14 mouse cellular contexts compared by ENCODE assay signal in genomic region chr17:35325124-35325523, GRCm38 (mm10). TPM values are rescaled to one million over a fixed set of nuclear protein-coding genes. Genes with fewer than 3 reads are reported as not detected.
DNase-seq lines count a peak whose midpoint lies in the region; ATAC-seq and TF ChIP-seq lines count a peak whose summit lies in the region.
"Not testable (repeated sequence)": the region's sequence is repeated elsewhere in the genome, so short reads cannot be mapped to it uniquely, and the experiment has no call there.
"Had no signal": no experiment of that assay in that cellular context is flagged by ENCODE, and none has a peak within 500 bp of the region (broad histone marks: within the 10 kb centered on the region; RNA-seq: fewer than 3 reads in every experiment).

No protein-coding gene starts in this region.

- ATAC-seq in hindbrain, postnatal 0 days; lung, postnatal 0 days: not testable (repeated sequence)

- H3K27me3 ChIP-seq in hindbrain, postnatal 0 days (ENCODE audit: insufficient read depth, low read length), result peaks cover 12% of the 10 kb centered on the region; the same call in 1 of the 2 replicates
- not testable (repeated sequence) for H3K27me3 ChIP-seq in lung, postnatal 0 days (replicated peaks; ENCODE audit: insufficient read depth, low read length); splenic B cell, adult 2 months (ENCODE audit: control insufficient read depth, insufficient read depth, low read length, poor library complexity, severe bottlenecking)

- TF ChIP-seq EP300 in lung, postnatal 0 days (IDR thresholded peaks at IDR 0.05), result not testable (repeated sequence)

- H3K9me3 ChIP-seq in hindbrain, postnatal 0 days (ENCODE audit: low read length); lung, postnatal 0 days (ENCODE audit: low read length): not testable (repeated sequence)

- 38% methylated on average over 1 of the region's 1 CpGs for WGBS in hindbrain, postnatal 0 days
- 45% methylated on average over 1 of the region's 1 CpGs for WGBS in lung, postnatal 0 days

- H3K27ac ChIP-seq in hindbrain, postnatal 0 days; left cerebral cortex, adult 2 months; lung, postnatal 0 days (ENCODE audit: low read length): not testable (repeated sequence)

- not testable (repeated sequence) for H3K9ac ChIP-seq in hindbrain, postnatal 0 days (replicated peaks; ENCODE audit: low read length); lung, postnatal 0 days (replicated peaks; ENCODE audit: low read depth)

- H3K36me3 ChIP-seq in hindbrain, postnatal 0 days (ENCODE audit: insufficient read depth, low read length); lung, postnatal 0 days (ENCODE audit: insufficient read depth, low read length); splenic B cell, adult 2 months (ENCODE audit: control insufficient read depth, insufficient read depth, low read length, poor library complexity, severe bottlenecking): not testable (repeated sequence)

- DNase-seq in ZHBTc4 (ENCODE audit: low read depth, low spot score), result peak; percentile 20
- peak; percentile 9 for DNase-seq in embryo, embryonic 11 days
- not testable (repeated sequence) for DNase-seq in hindbrain, postnatal 0 days (ENCODE audit: low spot score); left cerebral cortex, adult 2 months (ENCODE audit: extremely low spot score in 1 of 2, low spot score in 2 of 2); lung, postnatal 0 days (ENCODE audit: low spot score)
- DNase-seq in splenic B cell, adult 2 months (ENCODE audit: low read depth, low spot score), result peak; percentile 52
- peak; percentile 45 to 56 for DNase-seq in thymus, postnatal 36 days

- H3K4me2 ChIP-seq in hindbrain, postnatal 0 days (ENCODE audit: low read depth, low read length); lung, postnatal 0 days (replicated peaks; ENCODE audit: low read depth, low read length): not testable (repeated sequence)

- not testable (repeated sequence) for H3K4me1 ChIP-seq in hindbrain, postnatal 0 days (ENCODE audit: insufficient read depth, low read length); lung, postnatal 0 days (ENCODE audit: insufficient read depth, low read depth, low read length)

- intact Hi-C loops in left cerebral cortex, adult 2 months (cut with DNase I), result not testable (repeated sequence)

- peak; percentile 45 for TF ChIP-seq CTCF in hindbrain, postnatal 0 days (IDR thresholded peaks at IDR 0.05; ENCODE audit: low read depth)
- TF ChIP-seq CTCF in left cerebral cortex, adult 2 months (IDR thresholded peaks at IDR 0.05), result peak; percentile 13
- TF ChIP-seq CTCF in lung, postnatal 0 days (IDR thresholded peaks at IDR 0.05), result peak; percentile 64

- not testable (repeated sequence) for H3K4me3 ChIP-seq in hindbrain, postnatal 0 days (ENCODE audit: low read length); left cerebral cortex, adult 2 months; lung, postnatal 0 days (ENCODE audit: low read depth, low read length)

RNA-seq across cellular contexts. Expression of gene H2-Q1, which starts 4.9 kb away (rescaled TPM):
- 0.42 and 0.68 TPM in 2 replicates for total RNA-seq in hindbrain, postnatal 0 days (2014; rRNA removed)
- 1.4 and 1.5 TPM in 2 replicates for polyA plus RNA-seq in hindbrain, postnatal 0 days (2015; fragmentation: Nextera tagmentation; extraction: Ambion mirVana)
- total RNA-seq in left cerebral cortex, adult 2 months (2021), result under 1 TPM in 1 of 2 experiments, not detected in 1; 0.79 TPM
- polyA plus RNA-seq in lung, postnatal 0 days (2015; fragmentation: Nextera tagmentation; extraction: Ambion mirVana), result 0.11 and 0.19 TPM in 2 replicates
- total RNA-seq: megakaryocyte progenitor cell, adult 5-6 weeks had no signal
- polyA plus RNA-seq: embryonic facial prominence, embryonic 12.5 days; forebrain, embryonic 14.5 days; G1E; limb, embryonic 10.5 days; neural tube, embryonic 14.5 days had no signal

RNA-seq across cellular contexts. Expression of gene H2-Q2, which starts 16.9 kb away (rescaled TPM):
- total RNA-seq in hindbrain, postnatal 0 days (2014; rRNA removed), result 9.7 and 17.7 TPM in 2 replicates
- polyA plus RNA-seq in hindbrain, postnatal 0 days (2015; fragmentation: Nextera tagmentation; extraction: Ambion mirVana), result 7.8 and 12.7 TPM in 2 replicates
- total RNA-seq in left cerebral cortex, adult 2 months (2021), result 1 to 10 TPM in 1 of 2 experiments, under 1 TPM in 1; 0.54 to 1.1 TPM
- 10.3 and 10.4 TPM in 2 replicates for polyA plus RNA-seq in lung, postnatal 0 days (2015; fragmentation: Nextera tagmentation; extraction: Ambion mirVana)
- total RNA-seq: G1E; hematopoietic stem cell, adult 5-6 weeks; megakaryocyte progenitor cell, adult 5-6 weeks had no signal
- polyA plus RNA-seq: G1E had no signal

RNA-seq across cellular contexts. Expression of gene H2-Q4, which starts 54.3 kb away (rescaled TPM):
- total RNA-seq in hindbrain, postnatal 0 days (2014; rRNA removed), result 3.6 and 5.3 TPM in 2 replicates
- 1.2 and 1.9 TPM in 2 replicates for polyA plus RNA-seq in hindbrain, postnatal 0 days (2015; fragmentation: Nextera tagmentation; extraction: Ambion mirVana)
- 1 to 10 TPM; 2.2 to 3.1 TPM for total RNA-seq in left cerebral cortex, adult 2 months (2021)
- 8.1 and 8.9 TPM in 2 replicates for polyA plus RNA-seq in lung, postnatal 0 days (2015; fragmentation: Nextera tagmentation; extraction: Ambion mirVana)
- polyA plus RNA-seq: G1E had no signal

Comparison
In these comparisons a context has a peak if more than half of its experiments do, and no peak if none do; other contexts are left out.
1. CTCF ChIP-seq: peak in every context shown above with its lines; median percentile 64 in lung, postnatal 0 days; 45 in hindbrain, postnatal 0 days; 13 in left cerebral cortex, adult 2 months.